Comparison of ENCODE assay signal across 30 mouse cellular contexts in genomic region chr3:154654901-154655300, GRCm38 (mm10). TPM values are rescaled to one million over a fixed set of nuclear protein-coding genes. Genes with fewer than 3 reads are reported as not detected.
DNase-seq lines count a peak whose midpoint lies in the region; ATAC-seq and TF ChIP-seq lines count a peak whose summit lies in the region.
"Had no signal": no experiment of that assay in that cellular context is flagged by ENCODE, and none has a peak within 500 bp of the region (broad histone marks: within the 10 kb centered on the region; RNA-seq: fewer than 3 reads in every experiment).

No protein-coding gene starts in this region.

- peak; percentile 93 for DNase-seq in heart, adult 11 months
- DNase-seq in heart, postnatal 25 days (ENCODE audit: low spot score), result no peak
- DNase-seq in hindbrain, postnatal 0 days (ENCODE audit: low spot score), result peak; percentile 18
- no peak for DNase-seq in hindbrain, embryonic 14.5 days (ENCODE audit: low spot score)
- DNase-seq in heart, postnatal 10 days, result peak; percentile 51
- no peak for DNase-seq in layer of hippocampus, postnatal 36 days
- DNase-seq: adrenal gland, postnatal 25 days; cerebellum, adult 18-20 months; embryo, embryonic 11 days; gastrocnemius, postnatal 25 days; kidney, adult 8-10 months; kidney, postnatal 4 days; liver; lung, postnatal 4 days; right cerebral cortex, postnatal 25 days; thymus, postnatal 14 days had no signal

- TF ChIP-seq CTCF in hindbrain, postnatal 0 days (IDR thresholded peaks at IDR 0.05; ENCODE audit: low read depth), result no peak
- TF ChIP-seq CTCF in E14TG2a.4 (conservative IDR thresholded peaks at IDR 0.05; ENCODE audit: low read length), result no peak

- 74% methylated on average over 12 of the region's 12 CpGs for WGBS in hindbrain, postnatal 0 days
- WGBS in hindbrain, embryonic 14.5 days, result 77% methylated on average over 12 of the region's 12 CpGs

- no peak overlapping the region for H3K27ac ChIP-seq in hindbrain, postnatal 0 days
- H3K27ac ChIP-seq in hindbrain, embryonic 14.5 days, result no peak overlapping the region
- H3K27ac ChIP-seq: embryonic facial prominence, embryonic 12.5 days; heart, embryonic 13.5 days; kidney, postnatal 0 days; liver, embryonic 14.5 days; lung, embryonic 15.5 days; midbrain, embryonic 12.5 days; stomach, embryonic 15.5 days had no signal

- H3K4me2 ChIP-seq in hindbrain, postnatal 0 days (ENCODE audit: low read depth, low read length), result no peak overlapping the region
- H3K4me2 ChIP-seq in hindbrain, embryonic 14.5 days (replicated peaks), result no peak overlapping the region
- H3K4me2 ChIP-seq: embryonic facial prominence, embryonic 12.5 days; heart, embryonic 13.5 days; lung, embryonic 15.5 days; midbrain, embryonic 12.5 days; stomach, embryonic 15.5 days had no signal

- H3K9ac ChIP-seq in hindbrain, postnatal 0 days (replicated peaks; ENCODE audit: low read length), result no peak overlapping the region
- H3K9ac ChIP-seq in hindbrain, embryonic 14.5 days, result no peak overlapping the region
- H3K9ac ChIP-seq: embryonic facial prominence, embryonic 12.5 days; heart, embryonic 13.5 days; liver, embryonic 14.5 days; lung, embryonic 15.5 days; midbrain, embryonic 12.5 days; stomach, embryonic 15.5 days had no signal

- intact Hi-C loops in heart, postnatal 25 days (cut with DNase I), result loop anchor here (5.0 kb wide), 2 partner anchors 132 to 147 kb away; no protein-coding TSS in a partner anchor
- intact Hi-C loops in heart, postnatal 10 days (cut with DNase I), result loop anchor here (5.0 to 10.0 kb wide), 3 partner anchors 132 to 700 kb away; no protein-coding TSS in a partner anchor

- no peaks in the 10 kb centered on the region for H3K4me1 ChIP-seq in hindbrain, postnatal 0 days (ENCODE audit: insufficient read depth, low read length)
- H3K4me1 ChIP-seq in hindbrain, embryonic 14.5 days (replicated peaks; ENCODE audit: control insufficient read depth, insufficient read depth, low read length), result peaks cover 14% of the 10 kb centered on the region
- peaks cover 10% of the 10 kb centered on the region for H3K4me1 ChIP-seq in E14TG2a.4 (replicated peaks; ENCODE audit: low read depth, low read length)
- H3K4me1 ChIP-seq: embryonic facial prominence, embryonic 12.5 days; lung, embryonic 15.5 days; megakaryocyte, embryonic 14.5 days; stomach, embryonic 15.5 days had no signal

- no peaks in the 10 kb centered on the region for H3K9me3 ChIP-seq in hindbrain, postnatal 0 days (ENCODE audit: low read length)
- H3K9me3 ChIP-seq in hindbrain, embryonic 14.5 days (ENCODE audit: control insufficient read depth, low read length), result no peaks in the 10 kb centered on the region
- no peaks in the 10 kb centered on the region for H3K9me3 ChIP-seq in E14TG2a.4 (ENCODE audit: low read length)
- H3K9me3 ChIP-seq: embryonic facial prominence, embryonic 12.5 days; heart, embryonic 13.5 days; lung, embryonic 15.5 days; midbrain, embryonic 12.5 days; stomach, embryonic 15.5 days had no signal

- H3K4me3 ChIP-seq in hindbrain, postnatal 0 days (ENCODE audit: low read length), result no peak overlapping the region
- H3K4me3 ChIP-seq in hindbrain, embryonic 14.5 days (replicated peaks; ENCODE audit: low read length), result no peak overlapping the region
- H3K4me3 ChIP-seq in E14TG2a.4 (replicated peaks; ENCODE audit: low read length), result peak overlapping the region; percentile 20; the same call in 1 of the 2 replicates
- H3K4me3 ChIP-seq: embryonic facial prominence, embryonic 12.5 days; heart, embryonic 13.5 days; lung, embryonic 15.5 days; megakaryocyte, embryonic 14.5 days; midbrain, embryonic 12.5 days; stomach, embryonic 15.5 days had no signal

- H3K36me3 ChIP-seq in hindbrain, postnatal 0 days (ENCODE audit: insufficient read depth, low read length), result no peaks in the 10 kb centered on the region
- no peaks in the 10 kb centered on the region for H3K36me3 ChIP-seq in hindbrain, embryonic 14.5 days (replicated peaks; ENCODE audit: control insufficient read depth, insufficient read depth)
- H3K36me3 ChIP-seq in E14TG2a.4 (ENCODE audit: insufficient read depth, low read length), result no peaks in the 10 kb centered on the region
- H3K36me3 ChIP-seq: embryonic facial prominence, embryonic 12.5 days; heart, embryonic 13.5 days; lung, embryonic 15.5 days; midbrain, embryonic 12.5 days; stomach, embryonic 15.5 days had no signal

- no peaks in the 10 kb centered on the region for H3K27me3 ChIP-seq in hindbrain, postnatal 0 days (ENCODE audit: insufficient read depth, low read length)
- no peaks in the 10 kb centered on the region for H3K27me3 ChIP-seq in hindbrain, embryonic 14.5 days (ENCODE audit: control insufficient read depth, insufficient read depth, low read length)
- H3K27me3 ChIP-seq in E14TG2a.4 (ENCODE audit: insufficient read depth, low read length), result peaks cover 33% of the 10 kb centered on the region
- H3K27me3 ChIP-seq: midbrain, embryonic 12.5 days had no signal

- ATAC-seq in hindbrain, postnatal 0 days, result no peak
- no peak for ATAC-seq in hindbrain, embryonic 14.5 days (ENCODE audit: low FRiP score)
- ATAC-seq in CD4-positive, CD25-positive, alpha-beta regulatory T cell, adult 4 months, result no peak
- ATAC-seq: forebrain, embryonic 14.5 days; intestine, embryonic 16.5 days had no signal

RNA-seq across cellular contexts. Expression of gene Erich3, which starts 8.8 kb away (rescaled TPM):
- under 1 TPM; 0.05 to 0.06 TPM for total RNA-seq in heart, postnatal 25 days (2021)
- 2.0 and 2.7 TPM in 2 replicates for total RNA-seq in hindbrain, postnatal 0 days (2014; rRNA removed)
- polyA plus RNA-seq in hindbrain, postnatal 0 days (2015; fragmentation: Nextera tagmentation; extraction: Ambion mirVana), result 2.5 and 3.1 TPM in 2 replicates
- polyA plus RNA-seq in hindbrain, embryonic 14.5 days (2014; fragmentation: Nextera tagmentation; extraction: Ambion mirVana), result 2.0 and 2.1 TPM in 2 replicates
- under 1 TPM; 0.05 TPM for total RNA-seq in heart, postnatal 10 days (2021)
- polyA plus RNA-seq in CD4-positive, CD25-positive, alpha-beta regulatory T cell, adult 4 months (2017; shearing (Covaris generic)), result not detected
- 1 to 10 TPM; 5.7 to 6.6 TPM for total RNA-seq in layer of hippocampus, postnatal 36 days (2021)
- total RNA-seq: gastrocnemius, postnatal 25 days; hematopoietic stem cell, adult 5-6 weeks; monocyte, adult 5-6 weeks had no signal
- polyA plus RNA-seq: intestine, embryonic 16.5 days; kidney, postnatal 0 days had no signal

RNA-seq across cellular contexts. Expression of gene Tyw3, which starts 58.0 kb away (rescaled TPM):
- 1 to 10 TPM; 5.1 to 6.6 TPM for total RNA-seq in heart, postnatal 25 days (2021)
- total RNA-seq in hindbrain, postnatal 0 days (2014; rRNA removed), result 21.4 and 40.7 TPM in 2 replicates
- 8.1 and 10.8 TPM in 2 replicates for polyA plus RNA-seq in hindbrain, postnatal 0 days (2015; fragmentation: Nextera tagmentation; extraction: Ambion mirVana)
- polyA plus RNA-seq in hindbrain, embryonic 14.5 days (2014; fragmentation: Nextera tagmentation; extraction: Ambion mirVana), result 12.9 and 13.0 TPM in 2 replicates
- total RNA-seq in heart, postnatal 10 days (2021), result 1 to 10 TPM; 4.8 to 4.9 TPM
- 1 to 10 TPM; 5.2 to 9.1 TPM for polyA plus RNA-seq in CD4-positive, CD25-positive, alpha-beta regulatory T cell, adult 4 months (2017; shearing (Covaris generic))
- 10 to 100 TPM; 14.0 to 14.2 TPM for total RNA-seq in layer of hippocampus, postnatal 36 days (2021)

RNA-seq across cellular contexts. Expression of gene Cryz, which starts 58.4 kb away (rescaled TPM):
- 10 to 100 TPM; 16.4 to 18.8 TPM for total RNA-seq in heart, postnatal 25 days (2021)
- 12.2 and 17.0 TPM in 2 replicates for total RNA-seq in hindbrain, postnatal 0 days (2014; rRNA removed)
- 14.7 and 15.9 TPM in 2 replicates for polyA plus RNA-seq in hindbrain, postnatal 0 days (2015; fragmentation: Nextera tagmentation; extraction: Ambion mirVana)
- polyA plus RNA-seq in hindbrain, embryonic 14.5 days (2014; fragmentation: Nextera tagmentation; extraction: Ambion mirVana), result 9.5 and 9.6 TPM in 2 replicates
- 10 to 100 TPM; 19.5 to 21.8 TPM for total RNA-seq in heart, postnatal 10 days (2021)
- polyA plus RNA-seq in CD4-positive, CD25-positive, alpha-beta regulatory T cell, adult 4 months (2017; shearing (Covaris generic)), result 1 to 10 TPM; 3.6 to 4.1 TPM
- total RNA-seq in layer of hippocampus, postnatal 36 days (2021), result 10 to 100 TPM; 16.5 to 20.2 TPM

Comparison
In these comparisons a context has a peak if more than half of its experiments do, and no peak if none do; other contexts are left out.
1. DNase-seq: peak in heart, adult 11 months (single experiment), hindbrain, postnatal 0 days (single experiment) and heart, postnatal 10 days (2 of 2); none in heart, postnatal 25 days (single experiment), hindbrain, embryonic 14.5 days (single experiment) and layer of hippocampus, postnatal 36 days (0 of 2).